In the genomic region with DNA sequence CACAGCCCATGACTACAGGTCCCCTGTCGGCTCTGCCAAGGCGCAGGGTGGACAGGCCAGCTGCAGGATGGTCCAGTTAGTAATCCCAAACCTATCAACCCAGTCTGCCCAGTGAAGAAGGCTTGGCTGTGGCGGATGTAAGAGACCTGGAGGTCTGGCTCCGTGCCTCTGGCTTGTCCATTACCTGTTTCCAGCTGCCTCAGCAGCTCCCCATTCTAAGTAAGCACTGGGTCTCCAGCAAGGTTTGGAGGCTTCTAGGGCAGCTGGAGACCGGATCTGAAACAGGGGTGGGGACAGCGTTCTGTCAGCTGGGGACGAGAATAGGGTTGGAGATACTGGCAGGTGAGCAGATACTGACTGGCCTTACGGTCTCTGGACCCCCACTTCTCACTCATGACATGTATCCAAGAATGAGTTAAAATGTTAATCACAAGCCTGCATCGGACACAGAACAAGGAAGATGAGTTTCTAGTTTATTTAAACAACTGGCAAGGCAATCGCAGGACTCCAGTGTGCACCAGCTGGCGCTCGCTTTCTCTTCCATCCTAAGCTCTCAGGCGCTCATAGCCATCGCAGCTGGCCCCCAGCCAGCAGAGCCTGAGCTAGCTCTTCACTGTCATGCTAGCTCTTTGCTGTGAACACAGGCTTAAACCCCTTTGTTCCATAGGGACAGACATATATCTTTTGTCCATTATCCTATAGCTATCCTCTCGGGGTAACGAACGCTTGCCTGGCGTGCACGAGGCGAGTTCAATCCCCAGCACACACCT, we compare ENCODE assay signal across 10 mouse cellular contexts. TPM values are rescaled to one million over a fixed set of nuclear protein-coding genes. Genes with fewer than 3 reads are reported as not detected.
DNase-seq lines count a peak whose midpoint lies in the region; ATAC-seq and TF ChIP-seq lines count a peak whose summit lies in the region.
"Had no signal": no experiment of that assay in that cellular context is flagged by ENCODE, and none has a peak within 500 bp of the region (broad histone marks: within the 10 kb centered on the region; RNA-seq: fewer than 3 reads in every experiment).

No protein-coding gene starts in this region.

- no peaks in the 10 kb centered on the region for H3K36me3 ChIP-seq in midbrain, embryonic 13.5 days
- H3K36me3 ChIP-seq: embryonic facial prominence, embryonic 15.5 days had no signal

- no peaks in the 10 kb centered on the region for H3K9me3 ChIP-seq in midbrain, embryonic 13.5 days
- H3K9me3 ChIP-seq: embryonic facial prominence, embryonic 15.5 days had no signal

- 66% methylated on average over 20 of the region's 20 CpGs for WGBS in midbrain, embryonic 13.5 days

- intact Hi-C loops in gastrocnemius, adult 2 months (cut with DNase I), result no loop called here
- intact Hi-C loops in gastrocnemius, postnatal 36 days (cut with DNase I), result no loop called here

- H3K9ac ChIP-seq in midbrain, embryonic 13.5 days (replicated peaks), result peak overlapping the region; percentile 5; the same call in 1 of the 2 replicates
- H3K9ac ChIP-seq: embryonic facial prominence, embryonic 15.5 days had no signal

- H3K4me3 ChIP-seq in gastrocnemius, adult 2 months, result 0 out of 2 replicates have a peak overlapping the region, but pooled peaks have one; percentile 1
- H3K4me3 ChIP-seq in midbrain, embryonic 13.5 days (replicated peaks), result no peak overlapping the region
- no peak overlapping the region for H3K4me3 ChIP-seq in layer of hippocampus, adult 2 months
- H3K4me3 ChIP-seq: embryonic facial prominence, embryonic 15.5 days had no signal

- ATAC-seq in midbrain, embryonic 13.5 days, result peak; percentile 59

- TF ChIP-seq CTCF in gastrocnemius, adult 2 months (IDR thresholded peaks at IDR 0.05), result no peak
- TF ChIP-seq CTCF in layer of hippocampus, adult 2 months (conservative IDR thresholded peaks at IDR 0.05), result no peak

- peak overlapping the region; percentile 9; the same call in 1 of the 2 replicates for H3K4me2 ChIP-seq in midbrain, embryonic 13.5 days (replicated peaks)
- H3K4me2 ChIP-seq: embryonic facial prominence, embryonic 15.5 days; liver, embryonic 11.5 days had no signal

- DNase-seq in gastrocnemius, adult 2 months, result peak; percentile 82
- no peak for DNase-seq in gastrocnemius, postnatal 36 days
- peak; percentile 65 to 76 for DNase-seq in cerebellum, adult 18-20 months
- DNase-seq in gastrocnemius, postnatal 25 days, result peak; percentile 70
- DNase-seq in embryo, embryonic 11 days, result no peak
- no peak for DNase-seq in embryo, embryonic 9.5 days (ENCODE audit: extremely low spot score)
- DNase-seq in layer of hippocampus, adult 2 months (ENCODE audit: low spot score in 2 of 2), result no peak

- no peaks in the 10 kb centered on the region for H3K27me3 ChIP-seq in midbrain, embryonic 13.5 days

- peaks cover 77% of the 10 kb centered on the region for H3K4me1 ChIP-seq in midbrain, embryonic 13.5 days (replicated peaks)

- H3K27ac ChIP-seq in gastrocnemius, adult 2 months, result peak overlapping the region; percentile 43; the same call in 1 of the 2 replicates
- H3K27ac ChIP-seq in midbrain, embryonic 13.5 days, result peak overlapping the region; percentile 63
- no peak overlapping the region for H3K27ac ChIP-seq in layer of hippocampus, adult 2 months
- H3K27ac ChIP-seq: embryonic facial prominence, embryonic 15.5 days had no signal

RNA-seq across cellular contexts. Expression of a gene that starts 9.8 kb away (rescaled TPM):
- 1 to 10 TPM in 1 of 2 experiments, under 1 TPM in 1; 0.36 to 2.7 TPM for total RNA-seq in gastrocnemius, adult 2 months (2021)
- total RNA-seq in gastrocnemius, postnatal 36 days (2021), result 1 to 10 TPM; 1.2 to 1.6 TPM
- 1 to 10 TPM; 1.7 to 1.8 TPM for total RNA-seq in gastrocnemius, postnatal 25 days (2021)
- polyA plus RNA-seq in midbrain, embryonic 13.5 days (2015; fragmentation: Nextera tagmentation; extraction: Ambion mirVana), result 63.6 and 70.7 TPM in 2 replicates
- total RNA-seq in layer of hippocampus, adult 2 months (2021), result 10 to 100 TPM; 17.7 to 20.2 TPM

Comparison
In these comparisons a context has a peak if more than half of its experiments do, and no peak if none do; other contexts are left out.
1. DNase-seq: peak in gastrocnemius, adult 2 months (single experiment), cerebellum, adult 18-20 months (2 of 2) and gastrocnemius, postnatal 25 days (single experiment); none in gastrocnemius, postnatal 36 days (0 of 2), embryo, embryonic 11 days (single experiment), embryo, embryonic 9.5 days (single experiment) and layer of hippocampus, adult 2 months (0 of 2).
2. RNA of a gene that starts 9.8 kb away (total RNA-seq): 17.7 to 20.2 TPM in layer of hippocampus, adult 2 months; 0.36 to 2.7 TPM in gastrocnemius, adult 2 months, 1.7 to 1.8 TPM in gastrocnemius, postnatal 25 days and 1.2 to 1.6 TPM in gastrocnemius, postnatal 36 days; every median in the first group is over 4 times any median in the second.